Mouse (Mus musculus) natural killer cell, adult 2 months (primary cell): ENCODE data around the gene C530008M17Rik.

Experiments used
- DNase-seq, 2 experiments: peaks; one replicate each; pipeline ENCODE4 v3.0.0; 2022; ENCODE audit warnings: low spot score in 2 of 2

Gene C530008M17Rik

GRCm38 (mm10) chr5:76772831-76773230, 116.5 kb downstream of the C530008M17Rik start:
- DNase-seq = no peak

- no peak for DNase-seq
Measured at GRCm38 (mm10) chr5:76773492-76774158, 117.3 kb downstream of the C530008M17Rik start.

DNA sequence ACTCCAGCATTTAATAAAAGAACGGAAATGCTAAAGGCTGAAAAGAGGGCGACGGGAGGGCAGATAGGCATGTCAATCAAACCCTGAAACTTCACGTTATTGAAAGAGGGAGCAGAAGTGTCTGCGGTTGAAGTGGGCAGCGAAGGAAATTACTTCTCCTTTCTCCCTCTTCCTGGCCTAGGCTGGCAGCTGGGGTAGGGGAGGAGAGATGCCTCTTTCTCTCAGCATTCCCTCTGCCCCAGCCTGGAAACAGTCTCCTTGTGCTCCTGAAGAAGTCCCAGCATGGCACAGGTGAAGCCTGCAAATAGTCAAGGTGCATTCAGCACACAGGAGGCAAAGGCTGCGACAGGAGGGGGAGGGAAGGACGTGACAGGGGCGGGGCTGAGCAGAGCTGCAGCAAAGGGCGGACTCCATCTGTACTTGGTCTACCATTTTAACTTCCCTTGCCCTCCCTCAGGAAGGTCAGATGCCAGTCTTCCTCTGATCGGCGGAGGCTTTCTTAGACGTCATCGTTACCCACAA, 122.8 kb downstream of the C530008M17Rik start:
- peak; percentile 4 for DNase-seq

GRCm38 (mm10) chr5:76781943-76782342, 125.6 kb downstream of the C530008M17Rik start:
- DNase-seq = no peak

DNA sequence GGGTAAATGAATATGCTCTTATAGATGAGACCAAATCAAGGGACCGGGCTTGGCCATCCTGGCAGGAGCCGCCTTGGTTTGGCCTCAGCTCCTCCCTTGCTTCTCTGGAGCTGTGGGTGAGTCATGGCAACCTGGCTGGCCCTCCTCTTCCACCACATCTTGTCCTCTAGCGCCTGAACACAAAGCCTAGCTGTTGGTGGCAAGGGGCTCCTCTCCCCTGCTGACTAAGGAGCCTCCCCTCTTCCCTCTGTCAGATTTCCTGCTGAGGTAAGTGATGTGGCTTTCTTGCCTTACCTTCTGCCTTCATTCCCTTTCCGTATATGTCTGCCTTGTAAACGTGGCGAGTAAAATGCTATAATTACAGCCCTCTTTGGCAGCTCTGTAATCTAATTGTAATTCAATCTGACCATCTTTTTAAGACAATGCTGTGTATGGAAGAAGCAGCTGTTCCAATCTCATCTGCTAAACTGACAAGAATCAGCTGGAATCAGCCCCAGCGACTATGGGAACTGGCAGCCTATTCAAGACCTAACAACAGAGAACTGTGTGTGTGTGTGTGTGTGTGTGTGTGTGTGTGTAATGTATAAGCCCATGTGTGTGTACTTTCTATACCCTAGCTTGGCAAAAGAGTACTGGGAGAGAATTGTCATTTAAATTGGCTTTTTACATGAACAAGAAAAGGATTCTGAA, 126.2 kb downstream of the C530008M17Rik start:
- DNase-seq = no peak

DNA sequence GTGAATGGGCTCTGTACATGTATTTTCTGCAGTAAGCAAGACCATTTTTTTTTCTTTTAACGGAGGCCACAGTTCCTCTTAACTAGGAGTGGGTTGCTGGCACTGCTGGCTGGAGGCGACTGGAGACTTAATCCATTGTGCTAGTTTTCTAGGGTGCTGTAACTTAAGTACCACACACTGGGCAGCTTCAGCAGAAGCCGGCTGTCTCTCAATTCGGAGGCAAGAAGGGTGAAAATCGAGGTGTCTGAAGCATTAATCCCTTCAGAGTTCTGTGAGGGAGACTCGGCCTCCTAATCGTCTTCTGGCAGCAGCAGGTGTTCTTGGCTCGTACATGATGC, 126.8 kb downstream of the C530008M17Rik start:
- no peak for DNase-seq

DNA sequence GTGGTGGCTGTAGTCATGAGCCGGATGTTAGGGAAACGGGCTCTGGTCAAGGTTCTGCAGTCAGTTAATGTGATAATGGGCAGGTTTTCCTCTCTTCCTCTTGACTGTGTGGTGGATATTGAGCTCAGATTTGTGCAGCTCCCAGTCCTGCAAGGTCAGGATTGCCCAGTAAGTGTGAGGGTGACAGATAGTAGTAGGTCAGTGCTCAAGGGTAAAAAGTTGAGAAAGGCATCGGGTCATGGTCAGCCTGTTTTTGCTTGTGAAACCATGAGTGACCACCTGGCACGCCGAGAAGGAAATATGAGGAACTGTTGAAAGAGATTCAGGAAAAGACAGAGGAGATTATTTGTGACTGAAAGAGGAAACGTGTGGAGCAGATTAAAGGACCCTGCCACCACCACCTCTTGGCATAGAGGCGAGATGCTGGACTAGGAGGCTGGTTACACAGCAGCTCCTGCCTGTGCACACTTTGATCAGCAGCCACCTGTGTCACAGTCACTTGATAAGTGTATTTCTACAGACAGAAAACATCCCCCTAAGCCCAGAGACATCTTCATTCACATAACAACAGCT, 127.9 kb downstream of the C530008M17Rik start:
- no peak for DNase-seq

DNA sequence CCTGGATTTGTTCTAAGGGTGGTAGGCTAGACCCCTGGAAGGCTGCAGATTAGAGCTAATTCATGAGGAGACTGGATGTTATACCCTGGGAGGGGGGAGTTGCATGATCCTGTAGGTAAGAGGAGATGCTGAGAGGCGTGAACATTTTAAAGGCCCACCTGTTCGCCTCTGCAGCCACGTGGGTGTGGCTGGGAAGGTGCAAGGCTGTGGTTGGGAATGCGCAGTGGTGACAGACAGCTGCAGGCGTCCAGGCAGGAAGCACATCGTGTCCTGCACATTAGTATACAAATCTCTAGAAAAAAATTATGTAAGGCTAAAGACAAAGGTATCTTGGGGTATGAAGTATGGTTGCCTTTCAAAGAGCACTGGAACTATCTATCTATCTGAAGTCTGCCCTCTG, 128.7 kb downstream of the C530008M17Rik start:
- DNase-seq = no peak

DNA sequence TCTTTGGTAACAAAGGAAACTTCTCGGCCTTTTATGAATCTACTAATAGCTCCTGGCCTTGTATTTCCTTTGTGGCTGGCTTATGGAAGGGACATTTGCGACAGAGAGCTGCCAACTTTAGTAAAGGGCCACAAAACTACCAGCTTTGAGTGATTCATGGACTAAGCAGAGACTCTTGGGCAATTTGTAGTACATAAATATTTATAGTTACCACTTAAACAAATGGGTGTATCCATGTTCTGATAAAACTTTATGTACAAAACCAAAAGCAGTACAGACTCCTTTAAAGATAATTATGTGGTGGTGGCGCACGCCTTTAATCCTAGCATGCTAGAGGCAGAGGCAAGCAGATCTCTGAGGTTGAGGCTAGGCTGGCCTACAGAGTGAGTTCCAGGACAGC, 133.6 kb downstream of the C530008M17Rik start:
- no peak for DNase-seq

DNA sequence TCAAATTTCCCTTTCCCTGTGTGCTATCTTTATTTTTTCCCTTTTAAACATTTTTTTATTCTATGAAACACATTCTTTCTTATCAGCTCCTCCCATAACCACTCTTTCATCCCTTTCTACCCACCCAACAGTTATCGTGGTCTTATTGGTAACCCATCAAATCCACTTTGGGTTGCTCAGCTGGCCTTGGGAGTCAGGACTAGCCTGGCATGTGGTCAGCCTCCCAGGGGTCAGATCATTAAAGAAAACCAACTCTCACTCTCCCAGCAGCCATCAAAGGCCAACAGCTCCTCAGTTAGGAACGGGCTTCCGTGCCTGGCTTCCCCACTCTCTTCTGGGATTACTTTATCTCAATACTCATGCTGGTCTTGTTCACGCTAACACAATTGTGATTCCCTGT, 135.0 kb downstream of the C530008M17Rik start:
- DNase-seq = no peak

DNA sequence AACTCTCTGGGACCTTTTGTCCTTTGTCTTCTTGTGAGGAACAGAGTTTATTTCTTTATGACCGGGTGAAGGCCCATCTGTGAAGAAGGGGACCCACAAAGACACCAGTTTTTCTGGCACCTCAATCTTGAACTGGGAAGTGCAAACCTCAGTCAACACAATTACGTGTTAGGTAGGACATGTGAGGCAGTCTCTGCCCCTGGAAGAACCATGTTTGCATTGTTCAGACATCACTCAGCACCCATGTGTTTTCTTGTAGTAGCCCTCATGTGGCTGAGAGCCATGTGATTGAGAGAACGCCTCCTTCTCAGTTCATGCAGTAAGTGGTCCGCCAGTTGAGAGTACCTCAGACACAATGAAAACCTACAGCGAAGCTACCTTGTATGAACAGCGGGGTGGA, 136.4 kb downstream of the C530008M17Rik start:
- DNase-seq = no peak

DNA sequence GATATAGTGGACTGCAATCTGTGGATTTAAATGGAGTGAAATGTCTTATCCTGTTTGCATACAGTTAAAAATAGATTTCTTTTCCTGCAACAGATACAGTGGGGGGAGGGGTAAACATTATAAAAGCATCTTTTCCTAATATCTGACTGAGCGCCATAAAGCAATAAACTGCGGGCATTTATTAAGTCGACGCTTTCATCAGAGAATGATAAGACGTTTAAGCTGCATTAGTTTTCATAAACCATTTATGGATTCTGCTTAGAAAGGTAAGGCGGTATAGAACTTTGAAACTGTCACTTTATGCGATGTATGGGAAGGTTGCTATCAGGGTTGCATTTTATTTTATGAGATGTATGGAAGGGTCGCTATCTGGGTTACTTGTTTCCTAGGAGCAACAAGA, 141.7 kb downstream of the C530008M17Rik start:
- no peak for DNase-seq

GRCm38 (mm10) chr5:76799471-76799870, 143.2 kb downstream of the C530008M17Rik start:
- DNase-seq = no peak

DNA sequence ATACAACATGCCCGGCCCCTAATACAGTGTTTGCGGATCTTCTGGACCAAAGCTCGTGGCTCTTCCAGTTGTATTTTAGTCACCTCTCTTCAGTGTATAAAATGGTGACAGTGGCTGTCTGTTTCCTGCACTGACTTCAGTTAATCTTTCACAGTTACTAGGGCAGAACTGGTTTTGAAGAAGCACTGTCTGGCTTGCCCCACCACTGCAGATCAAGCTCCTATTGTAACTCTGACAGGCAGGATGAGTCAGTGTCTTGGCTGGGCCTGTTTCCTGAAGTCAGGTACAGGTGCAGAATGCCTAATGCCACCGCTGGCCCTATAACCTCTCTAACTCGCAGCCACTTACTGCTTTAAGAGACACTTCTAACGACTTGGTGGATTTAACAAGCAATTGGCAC, 152.7 kb downstream of the C530008M17Rik start:
- DNase-seq = no peak

DNA sequence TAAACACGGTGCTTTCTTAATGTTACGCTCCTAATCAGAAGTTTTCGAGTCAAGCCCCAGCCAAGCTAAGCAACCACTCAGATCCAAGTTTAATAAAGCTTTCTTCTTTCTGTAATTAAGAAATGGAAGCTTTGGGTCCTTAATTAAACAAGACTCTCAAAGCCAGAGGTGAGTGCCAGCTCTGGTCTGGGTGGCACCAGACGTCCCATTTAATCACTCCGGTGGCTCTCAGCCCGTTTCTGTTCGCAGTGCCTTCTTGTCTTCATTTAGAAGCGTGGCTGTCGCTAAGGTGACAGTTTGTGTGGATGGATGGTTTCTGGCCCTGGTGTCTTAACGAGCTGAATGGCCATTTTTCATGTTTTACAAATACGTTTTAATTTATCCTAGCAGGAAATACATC, 158.7 kb downstream of the C530008M17Rik start:
- DNase-seq = no peak

GRCm38 (mm10) chr5:76815786-76816455, 159.6 kb downstream of the C530008M17Rik start:
- no peak for DNase-seq

DNA sequence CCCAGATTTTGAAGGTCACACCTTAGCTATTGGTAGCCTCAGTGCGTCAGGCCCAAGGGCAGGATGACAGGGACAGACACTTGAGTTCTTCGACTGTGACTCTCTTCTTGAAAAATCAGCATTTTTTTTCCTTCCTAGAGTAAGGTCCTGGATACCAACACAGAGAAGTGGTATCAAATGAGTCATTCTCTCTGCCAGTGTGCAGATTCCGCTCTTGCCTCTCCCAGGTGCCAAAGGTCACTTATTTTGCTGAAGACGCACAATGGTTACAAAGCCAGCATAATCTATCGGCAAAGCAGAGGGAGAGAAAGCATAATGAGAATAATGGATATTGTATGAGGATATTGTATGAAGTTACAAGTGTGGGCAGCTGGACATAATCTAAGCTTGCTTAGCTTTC, 160.4 kb downstream of the C530008M17Rik start:
- DNase-seq = no peak

GRCm38 (mm10) chr5:76817678-76818077, 161.4 kb downstream of the C530008M17Rik start:
- DNase-seq = no peak

DNA sequence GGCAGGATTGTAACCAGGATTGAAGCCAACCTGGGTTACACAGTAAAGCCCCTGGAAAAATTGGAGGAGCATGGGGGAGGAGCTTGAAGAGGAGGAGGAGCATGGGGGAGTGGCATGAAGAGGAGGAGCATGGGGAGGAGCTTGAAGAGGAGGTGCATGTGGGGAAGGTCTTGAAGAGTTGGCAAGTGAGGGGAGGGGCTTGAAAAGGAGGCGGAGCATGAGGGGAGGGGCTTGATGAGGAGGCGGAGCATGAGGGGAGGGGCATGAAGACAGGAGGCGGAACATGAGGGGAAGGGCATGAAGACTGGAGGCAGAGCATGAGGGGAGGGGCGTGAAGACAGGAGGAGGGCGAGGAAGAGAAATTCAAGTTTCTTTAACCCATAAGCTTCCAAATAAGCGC, 162.5 kb downstream of the C530008M17Rik start:
- DNase-seq = no peak

DNA sequence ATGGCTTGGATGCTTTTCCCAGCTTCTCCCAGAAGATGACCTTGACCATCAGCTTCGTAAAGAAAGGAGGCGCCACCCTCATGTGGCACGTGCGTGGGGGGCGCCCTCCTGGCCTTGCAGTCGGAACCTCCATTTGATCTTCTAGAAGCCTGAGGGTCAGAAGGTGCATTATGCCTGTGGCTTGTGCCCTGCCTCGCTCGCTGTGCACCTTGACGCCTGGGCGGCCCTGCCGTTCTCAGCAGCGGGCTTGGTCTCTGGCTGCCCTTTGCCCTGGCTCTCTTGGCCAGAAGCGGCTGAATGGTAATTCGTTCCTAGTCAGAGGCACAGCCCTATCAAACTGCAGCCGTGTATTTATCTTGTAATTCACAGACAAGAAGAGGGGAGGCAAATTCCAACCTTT, 165.8 kb downstream of the C530008M17Rik start:
- DNase-seq = no peak

DNA sequence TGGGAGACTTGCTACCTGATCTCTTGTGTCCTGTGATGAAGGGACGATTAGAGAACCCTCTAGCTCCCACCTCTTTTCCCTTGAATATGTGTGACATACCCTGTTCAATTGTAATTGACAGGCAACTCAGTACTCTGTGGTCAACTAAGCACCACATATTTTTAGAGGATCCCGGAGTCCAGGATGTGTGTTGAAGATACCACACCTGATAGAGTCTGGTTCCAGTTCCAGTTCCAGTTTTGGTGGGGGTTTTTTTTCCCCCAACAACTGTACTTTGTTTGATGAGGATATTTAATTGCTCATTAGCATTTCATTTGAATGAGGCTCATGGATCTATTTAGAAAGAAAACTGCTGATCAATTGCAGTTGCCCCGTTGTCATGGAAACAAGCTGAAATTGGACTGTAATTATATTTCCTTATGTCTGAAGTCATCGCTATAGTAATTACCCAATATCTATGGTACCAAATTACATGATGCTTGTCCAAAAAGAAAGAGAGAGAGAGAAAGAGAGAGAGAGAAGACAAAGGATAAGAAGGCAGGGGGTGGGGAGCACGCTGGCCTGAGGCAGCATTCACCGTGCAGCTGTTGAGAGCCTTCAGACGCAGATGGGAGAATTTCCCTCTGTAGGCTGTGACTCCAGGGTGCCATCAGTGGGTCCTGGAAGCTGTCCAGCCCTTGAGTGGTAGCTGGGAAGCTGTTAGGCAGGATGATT, 172.4 kb downstream of the C530008M17Rik start:
- DNase-seq = no peak
